Mouse (Mus musculus): Measurements from ENCODE around the gene Trim43c.
"Not testable (repeated sequence)": the region's sequence is repeated elsewhere in the genome, so short reads cannot be mapped to it uniquely, and the experiment has no call there.

Trim43c gene

GRCm38 (mm10) chr9:88838864-88839263 is at the start of gene Trim43c:
Trim43c (plus strand) TSS chr9:88839164.
- DNase-seq (ENCODE audit: low spot score in 2 of 2) = not testable (repeated sequence)

GRCm38 (mm10) chr9:88853072-88853471 is 14.1 kb downstream of the Trim43c start:
- DNase-seq (ENCODE audit: low spot score in 2 of 2) = not testable (repeated sequence)

GRCm38 (mm10) chr9:88858566-88859492 is 19.9 kb downstream of the Trim43c start:
- peak; percentile 89 to 91 for DNase-seq (ENCODE audit: low spot score in 2 of 2)
